Mouse (Mus musculus) CH12.LX (cell line): ENCODE results near the gene Tspan13. TPM values are rescaled to one million over a fixed set of nuclear protein-coding genes. Genes with fewer than 3 reads are reported as not detected.

Experiments
- DNase-seq: peaks from one replicate; pipeline ENCODE4 v3.0.0-alpha.2; 2013; ENCODE audit errors: extremely low read depth
- H3K27ac ChIP-seq: 2 replicates; pipeline ENCODE4 v1.5.1; 2012; ENCODE audit warnings: low read depth, mild to moderate bottlenecking, control low read depth, moderate library complexity; ENCODE audit not compliant: insufficient read depth
- H3K27me3 ChIP-seq: replicated peaks from 2 replicates; pipeline ENCODE3; 2012; ENCODE audit warnings: inconsistent platforms
- H3K36me3 ChIP-seq, 2 experiments: replicated peaks in 1 of 2; 2 replicates each; pipeline versions ENCODE3 to v1.6.1; 2012; ENCODE audit warnings: inconsistent platforms in 1 of 2, low read length in 1 of 2, mild to moderate bottlenecking in 1 of 2, mixed read lengths in 1 of 2, moderate library complexity in 1 of 2; ENCODE audit not compliant: control insufficient read depth in 1 of 2, insufficient read depth in 1 of 2
- H3K4me1 ChIP-seq, 2 experiments: 2 replicates each; pipeline ENCODE4 v1.6.1; 2012; ENCODE audit warnings: inconsistent platforms in 1 of 2, moderate library complexity in 1 of 2; ENCODE audit not compliant: insufficient read depth in 2 of 2, control insufficient read depth in 1 of 2
- H3K4me2 ChIP-seq: 2 replicates; pipeline ENCODE4 v1.6.1; 2012; ENCODE audit warnings: low read depth, mild to moderate bottlenecking, control low read depth; ENCODE audit not compliant: poor library complexity, insufficient read depth, severe bottlenecking
- H3K4me3 ChIP-seq, 3 experiments: fragments of 150-350 bp in 1 of 3; sonication (generic) in 1 of 3; replicated peaks in 1 of 3; 2 replicates each; pipeline versions ENCODE3 to v1.5.1; 2011 to 2012; ENCODE audit warnings: low read depth in 2 of 3, low read length in 2 of 3, mild to moderate bottlenecking in 2 of 3, moderate library complexity in 2 of 3, control low read depth in 1 of 3, improper control_type of control experiment in 1 of 3, inconsistent platforms in 1 of 3, mixed read lengths in 1 of 3; ENCODE audit not compliant: poor library complexity in 1 of 3
- H3K79me2 ChIP-seq: replicated peaks from 2 replicates; pipeline ENCODE4 v1.6.1; 2012; ENCODE audit warnings: mild to moderate bottlenecking, moderate library complexity; ENCODE audit not compliant: control insufficient read depth, poor library complexity, insufficient read depth, severe bottlenecking; ENCODE audit errors: extremely low read depth
- H3K9ac ChIP-seq: 2 replicates; pipeline ENCODE4 v1.6.1; 2012; ENCODE audit warnings: low read depth, mild to moderate bottlenecking, control low read depth, moderate library complexity; ENCODE audit not compliant: insufficient read depth
- H3K9me3 ChIP-seq: replicated peaks from 2 replicates; pipeline ENCODE3; 2012; ENCODE audit warnings: low read length, inconsistent platforms, mixed read lengths
- CHD1 ChIP-seq: IDR thresholded peaks from 2 replicates; pipeline ENCODE4 v1.6.1; 2012; ENCODE audit warnings: low read depth, low read length, improper control_type of control experiment, inconsistent platforms
- CHD2 ChIP-seq: IDR thresholded peaks from 2 replicates; pipeline ENCODE4 v1.6.1; 2011; ENCODE audit warnings: low read length, improper control_type of control experiment
- EP300 ChIP-seq: IDR thresholded peaks from 2 replicates; pipeline ENCODE4 v1.6.1; 2011; ENCODE audit warnings: low read length, improper control_type of control experiment
- HCFC1 ChIP-seq: IDR thresholded peaks from 2 replicates; pipeline ENCODE4 v1.6.1; 2012; ENCODE audit warnings: low read depth, mild to moderate bottlenecking, inconsistent platforms, low read length, improper control_type of control experiment
- IRF4 ChIP-seq: IDR thresholded peaks from 2 replicates; pipeline ENCODE4 v1.6.1; 2014; ENCODE audit warnings: low read depth, mild to moderate bottlenecking, inconsistent platforms, low read length, improper control_type of control experiment
- JUN ChIP-seq: IDR thresholded peaks from 2 replicates; pipeline ENCODE4 v1.6.1; 2011; ENCODE audit warnings: low read depth, mild to moderate bottlenecking, low read length, improper control_type of control experiment, moderate library complexity; ENCODE audit not compliant: insufficient read depth
- JUND ChIP-seq: conservative IDR thresholded peaks from 2 replicates; pipeline ENCODE4 v1.6.1; 2011; ENCODE audit warnings: low read depth, low read length, improper control_type of control experiment
- KAT2A ChIP-seq: IDR thresholded peaks from 2 replicates; pipeline ENCODE4 v1.6.1; 2012; ENCODE audit warnings: low read length, improper control_type of control experiment, inconsistent platforms; ENCODE audit not compliant: insufficient replicate concordance
- MAFK ChIP-seq: IDR thresholded peaks from 2 replicates; pipeline ENCODE4 v1.6.1; 2011; ENCODE audit warnings: low read length, improper control_type of control experiment; ENCODE audit not compliant: insufficient replicate concordance
- MAZ ChIP-seq: IDR thresholded peaks from 2 replicates; pipeline ENCODE4 v1.6.1; 2012; ENCODE audit warnings: low read depth, mild to moderate bottlenecking, inconsistent platforms, low read length, improper control_type of control experiment, moderate library complexity
- MXI1 ChIP-seq: IDR thresholded peaks from 2 replicates; pipeline ENCODE4 v1.6.1; 2011; ENCODE audit warnings: mild to moderate bottlenecking, low read depth, low read length, improper control_type of control experiment
- MYC ChIP-seq: IDR thresholded peaks from 2 replicates; pipeline ENCODE4 v1.6.1; 2011; ENCODE audit warnings: low read depth, mild to moderate bottlenecking, improper control_type of control experiment, low read length
- NRF1 ChIP-seq: IDR thresholded peaks from 2 replicates; pipeline ENCODE4 v1.6.1; 2014; ENCODE audit warnings: low read depth, mild to moderate bottlenecking, inconsistent platforms, low read length, improper control_type of control experiment, moderate library complexity
- PAX5 ChIP-seq: IDR thresholded peaks from 2 replicates; pipeline ENCODE4 v1.6.1; 2012; ENCODE audit warnings: low read length, inconsistent platforms, mixed read lengths
- POLR2A ChIP-seq: IDR thresholded peaks from 2 replicates; pipeline ENCODE4 v1.6.1; 2011; ENCODE audit warnings: low read depth, mild to moderate bottlenecking, improper control_type of control experiment, low read length
- POLR2AphosphoS2 ChIP-seq: IDR thresholded peaks from 2 replicates; pipeline ENCODE4 v1.6.1; 2011; ENCODE audit warnings: low read depth, low read length, improper control_type of control experiment
- RAD21 ChIP-seq: IDR thresholded peaks from 2 replicates; pipeline ENCODE4 v1.6.1; 2011; ENCODE audit warnings: low read depth, mild to moderate bottlenecking, low read length, improper control_type of control experiment, moderate library complexity
- SIN3A ChIP-seq: IDR thresholded peaks from 2 replicates; pipeline ENCODE4 v1.6.1; 2012; ENCODE audit warnings: low read length, improper control_type of control experiment, inconsistent platforms
- TBP ChIP-seq: conservative IDR thresholded peaks from 2 replicates; pipeline ENCODE4 v1.6.1; 2011; ENCODE audit warnings: low read depth, low read length, improper control_type of control experiment
- TCF12 ChIP-seq: IDR thresholded peaks from 2 replicates; pipeline ENCODE4 v1.6.1; 2014; ENCODE audit warnings: low read depth, mild to moderate bottlenecking, inconsistent platforms, low read length, improper control_type of control experiment
- ZKSCAN1 ChIP-seq: IDR thresholded peaks from 2 replicates; pipeline ENCODE4 v1.6.1; 2012; ENCODE audit warnings: low read depth, inconsistent platforms, low read length, improper control_type of control experiment, borderline replicate concordance
- ZNF384 ChIP-seq: IDR thresholded peaks from 2 replicates; pipeline ENCODE4 v1.6.1; 2012; ENCODE audit warnings: low read depth, low read length, improper control_type of control experiment, inconsistent platforms
- dilution Hi-C: fragments of 300-500 bp; cut with MboI; formaldehyde crosslinking; loops from 2 replicates; pipeline ENCODE4 v1.14.3; 2020; ENCODE audit warnings: low sequenced_read_pairs; ENCODE audit not compliant: extremely low pct_unique_long_range_greater_than_20kb, extremely low pct_ligation_motif_present
- in situ Hi-C: fragments of 300-500 bp; cut with MboI; formaldehyde crosslinking; loops from 3 replicates; pipeline ENCODE4 v1.14.3; 2019; ENCODE audit warnings: low sequenced_read_pairs, low pct_ligation_motif_present, low pct_unique_long_range_greater_than_20kb, mixed read lengths
- polyA plus RNA-seq: library from polyadenylated mRNA; unstranded; fragments of >175 nt; gene quantifications from 2 replicates; pipeline ENCODE4 v1.2.1, GENCODE M21; 2012; ENCODE audit warnings: low read depth; ENCODE audit not compliant: insufficient read length
- total RNA-seq, 2 experiments: library from RNA; depleted of rRNA; stranded (reverse); fragments of 300-350 nt in 1 of 2; fragments of >200 nt in 1 of 2; gene quantifications; 2 replicates each; pipeline ENCODE4 v1.2.3; 2012 to 2014

Tspan13 gene
- total and polyA plus RNA-seq, 3 experiments = 16.6 to 28.9 (median 18.6) TPM

- Histone ChIP-seq H3K9ac (no peak overlapping the region), H3K4me2 (no peak overlapping the region), H3K4me3 (no peak overlapping the region), H3K27ac (no peak overlapping the region), H3K79me2 (no peaks in the 10 kb centered on the region), H3K9me3 (no peaks in the 10 kb centered on the region), H3K36me3 (peaks cover 12 to 15% of the 10 kb centered on the region in 2 experiments), H3K4me1 (peaks cover 0 to 25% of the 10 kb centered on the region in 2 experiments; a peak in 2 of 4 replicates), H3K27me3 (no peaks in the 10 kb centered on the region)
- no peak for DNase-seq
- dilution Hi-C loops = no loop called here
- no peak for TF ChIP-seq CHD1
- TF ChIP-seq MYC = no peak
- TF ChIP-seq MAFK = no peak
- no peak for TF ChIP-seq EP300
- in situ Hi-C loops = no loop called here
These were observed 22.2 kb downstream of the Tspan13 start for GRCm38 (mm10) chr12:36020081-36020480.

GRCm38 (mm10) chr12:36019572-36019971 lies 22.7 kb downstream of the Tspan13 start:
- Histone ChIP-seq H3K4me1 (peaks cover 0 to 22% of the 10 kb centered on the region in 2 experiments; a peak in 2 of 4 replicates), H3K9me3 (no peaks in the 10 kb centered on the region), H3K36me3 (peaks cover 12 to 15% of the 10 kb centered on the region in 2 experiments), H3K9ac (no peak overlapping the region), H3K79me2 (no peaks in the 10 kb centered on the region), H3K4me3 (no peak overlapping the region), H3K27me3 (no peaks in the 10 kb centered on the region), H3K4me2 (no peak overlapping the region), H3K27ac (no peak overlapping the region)
- no peak for TF ChIP-seq HCFC1
- TF ChIP-seq KAT2A = no peak
- TF ChIP-seq SIN3A = no peak
- no peak for TF ChIP-seq MYC
- dilution Hi-C loops (no loop called here), in situ Hi-C loops (no loop called here)
- no peak for DNase-seq

- Histone ChIP-seq H3K27ac (no peak overlapping the region), H3K79me2 (no peaks in the 10 kb centered on the region), H3K4me3 (no peak overlapping the region), H3K9me3 (no peaks in the 10 kb centered on the region), H3K36me3 (peaks cover 12 to 15% of the 10 kb centered on the region in 2 experiments), H3K4me2 (no peak overlapping the region), H3K27me3 (no peaks in the 10 kb centered on the region), H3K4me1 (peaks cover 0 to 21% of the 10 kb centered on the region in 2 experiments; a peak in 2 of 4 replicates), H3K9ac (no peak overlapping the region)
- no peak for DNase-seq
- TF ChIP-seq CHD2 (no peak), JUN (no peak), POLR2AphosphoS2 (no peak), MXI1 (no peak), IRF4 (no peak), TBP (no peak), PAX5 (no peak), EP300 (no peak), ZKSCAN1 (no peak), HCFC1 (no peak), MAFK (no peak), NRF1 (no peak), TCF12 (no peak), JUND (no peak), MAZ (no peak), POLR2A (no peak), ZNF384 (no peak), RAD21 (no peak)
- dilution Hi-C loops = no loop called here
- in situ Hi-C loops = no loop called here
These were observed 24.5 kb downstream of the Tspan13 start for GRCm38 (mm10) chr12:36017791-36018190.
